Mouse (Mus musculus): Measurements from ENCODE around the gene H60b. TPM values are rescaled to one million over a fixed set of nuclear protein-coding genes. Genes with fewer than 3 reads are reported as not detected.
A peak's percentile ranks its signal among the peaks of the same experiment; 100 is the strongest.
"Not testable (repeated sequence)": the region's sequence is repeated elsewhere in the genome, so short reads cannot be mapped to it uniquely, and the experiment has no call there.

Gene H60b
- polyA plus RNA-seq, 1 experiment from 2014 or later = 1.4 TPM

DNA sequence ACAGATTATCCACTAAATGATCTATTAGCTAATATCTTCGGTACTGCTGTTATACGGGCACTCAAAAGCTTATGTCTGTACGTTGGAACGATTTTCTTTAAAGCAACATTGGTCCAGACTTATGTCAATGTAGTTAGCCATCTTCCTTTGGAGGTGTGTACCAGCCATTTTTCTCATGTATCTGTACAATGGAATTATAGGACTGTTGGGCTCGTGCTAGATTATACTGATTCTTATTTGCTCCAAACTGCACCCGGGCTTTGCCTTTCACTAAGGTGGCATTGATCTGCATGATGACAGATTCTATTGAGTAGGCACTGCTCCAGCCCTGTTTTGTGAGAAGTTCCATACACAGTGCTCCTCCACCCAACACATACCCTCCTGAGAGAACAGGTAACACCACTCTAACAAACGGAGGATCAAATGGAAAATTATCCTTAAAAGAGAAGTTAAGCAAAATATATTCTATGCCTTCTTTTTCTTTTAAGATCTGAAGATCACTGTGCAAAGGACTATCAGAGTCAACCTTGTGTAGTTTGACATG, 5.2 kb upstream of the H60b start:
- Histone ChIP-seq H3K4me1 (replicated peaks) (peaks cover 36% of the 10 kb centered on the region), H3K27me3 (peaks cover 78% of the 10 kb centered on the region)
- H3K27ac ChIP-seq; ATAC-seq; H3K9me3 ChIP-seq; H3K4me3 ChIP-seq (replicated peaks); H3K9ac ChIP-seq (replicated peaks); H3K36me3 ChIP-seq; H3K4me2 ChIP-seq (replicated peaks): not testable (repeated sequence)
- 6% methylated on average over 7 of the region's 7 CpGs for WGBS

GRCm38 (mm10) chr10:22154127-22154526, 4.3 kb upstream of the H60b start:
- Histone ChIP-seq H3K4me2 (replicated peaks) (peak overlapping the region; percentile 58), H3K27me3 (peaks cover 82% of the 10 kb centered on the region)
- H3K9ac ChIP-seq (replicated peaks) = not testable (repeated sequence)

GRCm38 (mm10) chr10:22154871-22155799, 3.3 kb upstream of the H60b start:
- no peak for ATAC-seq
- 8% methylated on average over 3 of the region's 3 CpGs for WGBS
- Histone ChIP-seq H3K27me3 (peaks cover 82% of the 10 kb centered on the region), H3K9ac (replicated peaks) (no peak overlapping the region), H3K4me1 (replicated peaks) (peaks cover 27% of the 10 kb centered on the region), H3K9me3 (no peaks in the 10 kb centered on the region), H3K36me3 (no peaks in the 10 kb centered on the region), H3K4me2 (replicated peaks) (no peak overlapping the region), H3K4me3 (replicated peaks) (no peak overlapping the region), H3K27ac (no peak overlapping the region)

More at GRCm38 (mm10) chr10:22154127-22154526, 4.3 kb upstream of the H60b start:
- H3K36me3 ChIP-seq, H3K27ac ChIP-seq, H3K9me3 ChIP-seq, ATAC-seq: not testable (repeated sequence)
- H3K4me3 ChIP-seq (replicated peaks) = peak overlapping the region; percentile 39
- peaks cover 36% of the 10 kb centered on the region for H3K4me1 ChIP-seq (replicated peaks)
- 1% methylated on average over 38 of the region's 38 CpGs for WGBS

DNA sequence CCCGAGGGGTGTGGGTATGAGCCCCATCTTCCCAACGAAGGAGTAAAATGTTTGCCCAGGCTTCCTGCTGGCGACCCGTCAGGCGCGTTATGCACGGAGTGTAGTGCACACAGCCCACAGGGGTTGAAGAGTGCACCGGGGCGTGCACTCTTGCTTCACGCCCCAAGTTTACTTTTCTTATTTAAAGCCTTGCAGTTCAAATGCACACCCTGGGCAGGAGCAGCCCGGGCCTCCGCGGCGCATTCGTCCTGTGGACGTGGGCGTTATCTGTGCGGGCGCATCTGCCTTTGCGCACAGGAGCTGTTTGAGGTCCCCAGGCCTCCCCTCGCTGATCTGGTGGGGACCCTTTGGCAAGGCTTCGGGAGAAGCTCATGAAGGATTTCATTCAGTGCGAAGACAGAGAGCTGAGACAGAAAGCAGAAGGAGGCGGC, 760 bp downstream of the H60b start:
- Histone ChIP-seq H3K4me2 (replicated peaks) (peak overlapping the region; percentile 61), H3K4me3 (replicated peaks) (peak overlapping the region; percentile 38), H3K9me3 (no peaks in the 10 kb centered on the region), H3K4me1 (replicated peaks) (peaks cover 14% of the 10 kb centered on the region), H3K9ac (replicated peaks) (no peak overlapping the region), H3K27ac (no peak overlapping the region), H3K27me3 (peaks cover 76% of the 10 kb centered on the region), H3K36me3 (no peaks in the 10 kb centered on the region)
- WGBS = under 1% methylated on average over 24 of the region's 24 CpGs
- ATAC-seq = 0 out of 2 replicates have a peak, but pooled peaks have one; percentile 17

- no peak overlapping the region for H3K4me3 ChIP-seq (replicated peaks)
- H3K36me3 ChIP-seq = no peaks in the 10 kb centered on the region
- H3K27ac ChIP-seq = no peak overlapping the region
- no peak overlapping the region for H3K9ac ChIP-seq (replicated peaks)
- no peak for ATAC-seq
- 2% methylated on average over 23 of the region's 23 CpGs for WGBS
- no peaks in the 10 kb centered on the region for H3K9me3 ChIP-seq
- no peak overlapping the region for H3K4me2 ChIP-seq (replicated peaks)
- peaks cover 12% of the 10 kb centered on the region for H3K4me1 ChIP-seq (replicated peaks)
- peaks cover 76% of the 10 kb centered on the region for H3K27me3 ChIP-seq
Observed at GRCm38 (mm10) chr10:22159581-22160140, 1.3 kb downstream of the H60b start.

GRCm38 (mm10) chr10:22163279-22163678, 4.9 kb downstream of the H60b start:
- not testable (repeated sequence) for H3K9me3 ChIP-seq; H3K4me1 ChIP-seq (replicated peaks); H3K27ac ChIP-seq; H3K9ac ChIP-seq (replicated peaks); H3K36me3 ChIP-seq
- Histone ChIP-seq H3K4me2 (replicated peaks) (peak overlapping the region; percentile 46), H3K27me3 (peaks cover 43% of the 10 kb centered on the region), H3K4me3 (replicated peaks) (peak overlapping the region; percentile 15; the same call in 1 of the 2 replicates)
- WGBS = 15% methylated on average over 9 of the region's 9 CpGs
- peak; percentile 60 for ATAC-seq

DNA sequence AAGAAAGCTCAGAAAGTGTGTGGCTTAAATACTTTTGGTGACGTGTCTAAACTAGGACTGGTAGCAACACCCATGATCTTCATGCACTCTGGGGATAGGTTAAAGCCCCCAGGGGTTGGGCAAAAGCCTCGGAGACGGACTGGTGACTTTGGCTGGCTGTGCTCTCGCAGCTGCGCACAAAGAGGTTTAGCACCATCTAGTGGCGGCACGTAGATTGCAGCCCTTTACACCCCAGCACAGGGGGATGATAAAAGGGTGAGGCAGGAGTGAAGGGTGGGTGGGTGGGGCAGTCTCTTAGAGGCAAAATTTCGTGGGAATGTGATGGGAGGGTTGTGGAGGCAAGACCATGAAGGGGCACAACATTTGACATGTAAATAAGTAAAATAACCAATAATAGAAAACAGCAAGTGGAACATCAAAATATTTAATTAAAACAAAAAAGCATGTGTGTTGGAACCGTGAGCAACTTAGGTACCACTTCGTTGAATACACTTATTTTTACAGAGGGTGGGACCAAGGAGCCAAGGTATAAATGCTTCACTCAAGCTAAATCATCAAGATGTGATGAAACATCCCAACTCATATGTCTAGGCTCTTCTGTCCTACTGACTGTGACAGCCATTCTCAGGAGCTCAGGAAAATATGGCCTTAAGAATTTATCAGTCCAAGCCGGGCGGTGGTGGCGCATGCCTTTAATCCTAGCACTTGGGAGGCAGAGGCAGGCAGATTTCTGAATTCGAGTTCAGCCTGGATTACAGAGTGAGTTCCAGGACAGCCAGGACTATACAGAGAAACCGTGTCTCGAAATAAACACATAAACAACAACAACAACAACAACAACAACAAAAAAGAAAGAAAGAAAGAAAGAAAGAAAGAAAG, 5.6 kb downstream of the H60b start:
- H3K36me3 ChIP-seq; H3K9me3 ChIP-seq; H3K4me1 ChIP-seq (replicated peaks); H3K27ac ChIP-seq; H3K9ac ChIP-seq (replicated peaks): not testable (repeated sequence)
- WGBS = 38% methylated on average over 16 of the region's 16 CpGs
- H3K4me2 ChIP-seq (replicated peaks) = peak overlapping the region; percentile 46
- H3K27me3 ChIP-seq = peaks cover 36% of the 10 kb centered on the region
- peak overlapping the region; percentile 15; the same call in 1 of the 2 replicates for H3K4me3 ChIP-seq (replicated peaks)
- peak; percentile 82 for ATAC-seq

DNA sequence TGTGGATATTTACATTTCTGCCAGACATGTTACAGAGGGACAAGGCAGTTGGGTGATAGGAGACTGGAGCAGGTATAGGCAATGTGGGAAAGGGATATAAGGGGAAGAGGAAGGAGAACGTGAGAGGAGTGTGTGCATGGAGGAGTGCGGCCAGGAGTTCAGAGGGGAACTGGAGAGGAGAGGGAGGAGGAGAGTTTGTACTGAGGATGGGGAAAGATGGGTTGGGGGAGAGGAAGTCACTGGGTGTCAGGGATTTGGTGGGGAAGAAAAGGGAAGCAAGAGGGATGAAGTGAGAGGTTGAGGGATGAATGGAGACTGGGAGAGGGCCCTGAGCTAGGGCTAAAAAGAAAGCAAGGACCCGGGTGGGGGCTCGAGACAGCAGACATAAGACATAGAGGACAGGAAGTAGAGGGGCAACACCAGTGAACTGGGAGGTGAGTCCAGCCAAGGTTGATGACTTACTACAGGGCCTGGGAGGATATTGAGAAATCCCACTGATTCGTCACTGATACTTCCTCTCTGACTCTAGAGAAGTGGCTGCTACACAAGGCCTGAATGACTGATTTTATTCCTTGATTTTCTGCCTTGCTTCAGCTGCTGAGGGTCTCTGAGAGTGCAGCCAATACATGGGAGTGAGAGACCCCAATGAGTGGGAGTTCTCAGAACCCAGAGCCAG, 7.1 kb downstream of the H60b start:
- H3K36me3 ChIP-seq; H3K4me2 ChIP-seq (replicated peaks); H3K4me3 ChIP-seq (replicated peaks); H3K4me1 ChIP-seq (replicated peaks); H3K9me3 ChIP-seq; ATAC-seq; H3K9ac ChIP-seq (replicated peaks); H3K27ac ChIP-seq: not testable (repeated sequence)
- peaks cover 26% of the 10 kb centered on the region for H3K27me3 ChIP-seq
- WGBS = 69% methylated on average over 5 of the region's 5 CpGs

DNA sequence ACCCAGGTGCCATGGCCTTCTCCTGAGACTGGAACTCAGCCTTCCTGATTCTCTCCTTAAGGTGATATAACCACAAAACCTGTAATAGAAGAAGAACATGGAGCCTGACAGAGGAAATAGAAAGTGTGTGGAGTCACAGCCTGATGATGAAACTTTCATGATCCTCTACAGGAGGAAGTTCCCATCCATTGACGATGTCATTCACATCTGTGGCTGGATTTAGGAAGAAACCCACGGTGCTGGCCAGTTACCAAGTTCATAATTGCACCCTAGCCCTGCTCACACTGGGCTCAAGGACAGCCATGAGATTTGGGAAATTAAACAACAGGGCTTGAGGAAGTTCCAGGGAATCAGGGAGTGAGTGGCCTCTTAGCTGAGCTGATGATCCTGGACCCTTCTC, 7.6 kb downstream of the H60b start:
- H3K4me2 ChIP-seq (replicated peaks); H3K4me3 ChIP-seq (replicated peaks); H3K36me3 ChIP-seq; H3K9me3 ChIP-seq; H3K27ac ChIP-seq; H3K4me1 ChIP-seq (replicated peaks); ATAC-seq; H3K9ac ChIP-seq (replicated peaks): not testable (repeated sequence)
- peaks cover 20% of the 10 kb centered on the region for H3K27me3 ChIP-seq
- 75% methylated on average over 2 of the region's 2 CpGs for WGBS

DNA sequence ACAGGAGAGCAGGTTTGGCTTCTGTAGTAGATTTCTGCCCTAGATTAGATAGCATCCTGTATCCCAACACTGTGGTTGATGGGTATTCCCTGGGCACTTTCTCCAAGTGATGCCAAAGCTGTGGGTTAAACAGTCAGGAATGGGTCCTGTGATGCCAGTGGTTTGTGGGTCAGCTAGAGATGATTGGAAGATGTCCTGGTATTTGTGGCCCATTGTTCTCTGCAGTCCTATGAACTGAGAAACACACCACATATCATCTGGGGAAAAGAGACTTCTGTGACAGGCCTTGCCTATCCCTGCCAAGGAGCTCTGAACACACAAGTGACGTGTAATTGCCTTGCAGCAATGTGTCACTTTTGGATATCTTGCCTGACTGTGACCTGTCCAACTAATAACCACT, 8.7 kb downstream of the H60b start:
- H3K4me3 ChIP-seq (replicated peaks); ATAC-seq; H3K9ac ChIP-seq (replicated peaks); H3K4me1 ChIP-seq (replicated peaks); H3K4me2 ChIP-seq (replicated peaks); H3K27ac ChIP-seq; H3K9me3 ChIP-seq; H3K36me3 ChIP-seq: not testable (repeated sequence)
- peaks cover 12% of the 10 kb centered on the region for H3K27me3 ChIP-seq
- WGBS = 78% methylated on average over 1 of the region's 1 CpGs

- H3K27me3 ChIP-seq; H3K9ac ChIP-seq (replicated peaks); H3K4me3 ChIP-seq (replicated peaks); H3K4me1 ChIP-seq (replicated peaks); H3K27ac ChIP-seq; H3K9me3 ChIP-seq; ATAC-seq; H3K36me3 ChIP-seq; H3K4me2 ChIP-seq (replicated peaks): not testable (repeated sequence)
Observed at GRCm38 (mm10) chr10:22169116-22169515, 10.7 kb downstream of the H60b start.
